Mouse (Mus musculus) naive thymus-derived CD4-positive, alpha-beta T cell, adult 5 months (primary cell): ENCODE results near the gene D630036H23Rik. TPM values are rescaled to one million over a fixed set of nuclear protein-coding genes. Genes with fewer than 3 reads are reported as not detected.

Experiments
- polyA plus RNA-seq: library from polyadenylated mRNA; unstranded; fragments of 100-300 nt; shearing (Covaris generic); gene quantifications from one replicate; pipeline ENCODE4 v1.2.1, GENCODE M21; 2017

Gene D630036H23Rik
- polyA plus RNA-seq, result not detected

GRCm38 (mm10) chr12:36381441-36382340, at the start of gene D630036H23Rik, which contains the start of gene Ispd:
Gene D630036H23Rik (minus strand): TSS chr12:36382181.
Gene Ispd (plus strand): TSS chr12:36381450.

Other genes starting within 250 kb of the D630036H23Rik start
- gene Ankmy2, start 225.1 kb downstream of the D630036H23Rik start, polyA plus RNA-seq, result 32.7 TPM
- 270 TPM for gene Bzw2, start 224.1 kb downstream of the D630036H23Rik start, polyA plus RNA-seq
- gene Lrrc72, start 128.8 kb downstream of the D630036H23Rik start, polyA plus RNA-seq, result not detected
- gene Sostdc1, start 68.0 kb downstream of the D630036H23Rik start, polyA plus RNA-seq, result not detected
- 0.15 TPM for gene Ispd, start 731 bp downstream of the D630036H23Rik start, polyA plus RNA-seq